ENCODE assay signal across 7 mouse cellular contexts in genomic region chr2:112367726-112368673, GRCm38 (mm10). TPM values are rescaled to one million over a fixed set of nuclear protein-coding genes. Genes with fewer than 3 reads are reported as not detected.
DNase-seq lines count a peak whose midpoint lies in the region; ATAC-seq lines count a peak whose summit lies in the region.

Emc4 (minus strand) TSS chr2:112368027.

- H3K27me3 ChIP-seq in embryonic facial prominence, embryonic 11.5 days (ENCODE audit: control insufficient read depth, insufficient read depth, low read length), result no peaks in the 10 kb centered on the region
- H3K27me3 ChIP-seq in limb, embryonic 11.5 days (ENCODE audit: control insufficient read depth, insufficient read depth, low read length), result no peaks in the 10 kb centered on the region
- no peaks in the 10 kb centered on the region for H3K27me3 ChIP-seq in midbrain, embryonic 14.5 days (ENCODE audit: control insufficient read depth, insufficient read depth, low read length)

- H3K9me3 ChIP-seq in embryonic facial prominence, embryonic 11.5 days (replicated peaks; ENCODE audit: control insufficient read depth, low read length), result no peaks in the 10 kb centered on the region
- no peaks in the 10 kb centered on the region for H3K9me3 ChIP-seq in limb, embryonic 11.5 days (ENCODE audit: control insufficient read depth, low read length)
- no peaks in the 10 kb centered on the region for H3K9me3 ChIP-seq in midbrain, embryonic 14.5 days (ENCODE audit: control insufficient read depth, low read length)

- peak within 1 kb of the TSS; percentile 67 for H3K4me2 ChIP-seq in embryonic facial prominence, embryonic 11.5 days (ENCODE audit: low read depth, low read length)
- H3K4me2 ChIP-seq in limb, embryonic 11.5 days (ENCODE audit: low read depth, severe bottlenecking), result peak within 1 kb of the TSS; percentile 71
- H3K4me2 ChIP-seq in midbrain, embryonic 14.5 days (ENCODE audit: low read length), result peak within 1 kb of the TSS; percentile 83

- peak; percentile 79 for ATAC-seq in embryonic facial prominence, embryonic 11.5 days (replicated peaks; ENCODE audit: insufficient number of reproducible peaks, low FRiP score, low TSS enrichment, low read depth)
- peak; percentile 82 for ATAC-seq in limb, embryonic 11.5 days (ENCODE audit: insufficient number of reproducible peaks, low FRiP score, low TSS enrichment, low read depth)
- peak; percentile 89 for ATAC-seq in midbrain, embryonic 14.5 days (ENCODE audit: low FRiP score, low TSS enrichment)

- H3K4me3 ChIP-seq in embryonic facial prominence, embryonic 11.5 days (ENCODE audit: low read depth, low read length), result peak within 1 kb of the TSS; percentile 83
- peak within 1 kb of the TSS; percentile 42 for H3K4me3 ChIP-seq in limb, embryonic 11.5 days (ENCODE audit: low read depth, low read length)
- H3K4me3 ChIP-seq in midbrain, embryonic 14.5 days (replicated peaks; ENCODE audit: low read depth, low read length), result peak within 1 kb of the TSS; percentile 61

- 1% methylated on average over 46 of the region's 46 CpGs for WGBS in embryonic facial prominence, embryonic 11.5 days
- WGBS in limb, embryonic 11.5 days, result 2% methylated on average over 46 of the region's 46 CpGs
- WGBS in midbrain, embryonic 14.5 days, result 2% methylated on average over 46 of the region's 46 CpGs

- H3K27ac ChIP-seq in embryonic facial prominence, embryonic 11.5 days (replicated peaks; ENCODE audit: low read depth, low read length), result peak within 1 kb of the TSS; percentile 57
- 0 out of 2 replicates have a peak within 1 kb of the TSS, but pooled peaks have one; percentile 24 for H3K27ac ChIP-seq in limb, embryonic 11.5 days (replicated peaks; ENCODE audit: low read depth, low read length)
- peak within 1 kb of the TSS; percentile 81 for H3K27ac ChIP-seq in midbrain, embryonic 14.5 days (replicated peaks; ENCODE audit: low read depth, low read length)

- peak; percentile 95 for DNase-seq in adrenal gland, postnatal 14 days
- DNase-seq in embryonic facial prominence, embryonic 11.5 days (ENCODE audit: low spot score), result peak; percentile 96
- DNase-seq in heart, adult 11 months, result peak; percentile 98
- DNase-seq in kidney, adult 18-20 months, result peak; percentile 94
- DNase-seq in limb, embryonic 11.5 days (ENCODE audit: low spot score), result peak; percentile 98
- peak; percentile 97 for DNase-seq in midbrain, embryonic 14.5 days
- peak; percentile 74 to 85 for DNase-seq in spleen, adult 18-20 months

- H3K9ac ChIP-seq in embryonic facial prominence, embryonic 11.5 days (replicated peaks; ENCODE audit: low read length), result peak within 1 kb of the TSS; percentile 85
- H3K9ac ChIP-seq in limb, embryonic 11.5 days (ENCODE audit: low read length), result peak within 1 kb of the TSS; percentile 45
- H3K9ac ChIP-seq in midbrain, embryonic 14.5 days (replicated peaks; ENCODE audit: low read length), result peak within 1 kb of the TSS; percentile 64

- H3K36me3 ChIP-seq in embryonic facial prominence, embryonic 11.5 days (replicated peaks; ENCODE audit: control insufficient read depth, insufficient read depth, low read depth, low read length), result peaks cover 3% of the 10 kb centered on the region
- 0 out of 2 replicates have a peak, but pooled peaks cover 3% of the 10 kb centered on the region for H3K36me3 ChIP-seq in limb, embryonic 11.5 days (ENCODE audit: control insufficient read depth, insufficient read depth, low read length)
- H3K36me3 ChIP-seq in midbrain, embryonic 14.5 days (ENCODE audit: control insufficient read depth, insufficient read depth, low read length), result peaks cover 17% of the 10 kb centered on the region

- H3K4me1 ChIP-seq in embryonic facial prominence, embryonic 11.5 days (ENCODE audit: control insufficient read depth, insufficient read depth, low read length), result no peaks in the 10 kb centered on the region
- H3K4me1 ChIP-seq in limb, embryonic 11.5 days (ENCODE audit: control insufficient read depth, insufficient read depth, low read length), result no peaks in the 10 kb centered on the region
- peaks cover 12% of the 10 kb centered on the region for H3K4me1 ChIP-seq in midbrain, embryonic 14.5 days (ENCODE audit: control insufficient read depth, insufficient read depth, low read length)

RNA-seq across cellular contexts. Expression of gene Emc4, which starts in this region (rescaled TPM):
- 86.8 and 89.1 TPM in 2 replicates for total RNA-seq in adrenal gland, postnatal 14 days (2021)
- 93.3 and 107 TPM in 2 replicates for polyA plus RNA-seq in embryonic facial prominence, embryonic 11.5 days (2014; fragmentation: Nextera tagmentation; extraction: Ambion mirVana)
- polyA plus RNA-seq in limb, embryonic 11.5 days (2014; fragmentation: Nextera tagmentation; extraction: Ambion mirVana), result 103 and 106 TPM in 2 replicates
- polyA plus RNA-seq in midbrain, embryonic 14.5 days (2014; fragmentation: Nextera tagmentation; extraction: Ambion mirVana), result 147 and 187 TPM in 2 replicates

Comparison
In these comparisons a context has a peak if more than half of its experiments do, and no peak if none do; other contexts are left out.
1. Peak in every context shown above with its lines: DNase-seq, ATAC-seq, H3K4me3 ChIP-seq and H3K27ac ChIP-seq.
2. H3K27ac ChIP-seq: peak in every context shown above with its lines; median percentile 81 in midbrain, embryonic 14.5 days; 57 in embryonic facial prominence, embryonic 11.5 days; 24 in limb, embryonic 11.5 days.